Mouse (Mus musculus) left cerebral cortex, postnatal 25 days (tissue): ENCODE measurements around the gene Myo9a. TPM values are rescaled to one million over a fixed set of nuclear protein-coding genes. Genes with fewer than 3 reads are reported as not detected.
"Not testable (repeated sequence)": the region's sequence is repeated elsewhere in the genome, so short reads cannot be mapped to it uniquely, and the experiment has no call there.

Source experiments
- DNase-seq, 2 experiments: peaks; one replicate each; pipeline ENCODE4 v3.0.0; 2022; ENCODE audit warnings: low spot score in 2 of 2, mixed read lengths in 1 of 2
- intact Hi-C: fragments of 180-260 bp; cut with DNase I; formaldehyde crosslinking; loops from one replicate; pipeline ENCODE4 v1.15.1; 2025
- total RNA-seq, 2 experiments: library from RNA; stranded (reverse); gene quantifications; 2 replicates each; pipeline ENCODE4 v1.2.3; 2021

Gene Myo9a
- total RNA-seq, 2 experiments from 2014 or later, result 71.6 to 73.8 TPM

DNA sequence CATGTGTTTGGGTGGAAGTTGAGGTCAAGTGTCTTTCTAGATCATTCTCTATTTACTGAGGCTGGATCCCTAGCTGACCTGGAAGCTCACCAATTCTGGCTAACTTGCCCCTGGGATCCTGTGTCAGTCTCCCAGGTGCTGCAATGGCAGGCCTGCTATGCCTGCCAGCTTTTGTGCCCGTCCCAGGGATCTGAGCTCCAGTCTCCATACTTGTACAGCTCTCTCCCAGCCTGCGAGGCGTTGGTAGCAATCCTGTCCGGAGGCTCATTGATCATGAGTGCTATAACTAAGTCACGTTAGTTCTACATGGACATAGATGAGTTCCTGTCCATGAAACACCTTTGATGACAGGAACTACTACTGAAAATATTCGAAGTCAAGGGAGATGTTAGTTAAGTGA, 193.1 kb downstream of the Myo9a start:
- intact Hi-C loops, result no loop called here
- DNase-seq, result no peak

DNA sequence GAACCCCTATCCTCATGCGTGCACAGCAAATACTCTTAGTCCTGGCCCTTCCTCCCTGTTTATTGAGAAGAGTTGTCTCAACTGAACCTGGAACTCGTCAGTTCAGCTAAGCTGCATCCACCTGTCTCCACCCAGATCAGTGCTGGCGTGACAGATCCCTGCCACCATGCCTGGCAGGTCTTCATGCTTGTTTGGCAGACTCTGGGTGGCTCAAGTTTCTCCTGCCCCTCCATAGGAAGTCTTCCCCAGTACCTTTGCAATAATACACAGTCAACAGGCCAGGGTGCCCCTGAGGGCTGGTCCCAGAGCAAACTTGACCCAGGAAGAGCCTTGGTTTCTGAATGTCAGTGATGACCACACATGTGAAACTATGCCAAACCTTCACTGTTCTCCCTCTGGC, 194.5 kb downstream of the Myo9a start:
- intact Hi-C loops, result no loop called here
- DNase-seq, result no peak

DNA sequence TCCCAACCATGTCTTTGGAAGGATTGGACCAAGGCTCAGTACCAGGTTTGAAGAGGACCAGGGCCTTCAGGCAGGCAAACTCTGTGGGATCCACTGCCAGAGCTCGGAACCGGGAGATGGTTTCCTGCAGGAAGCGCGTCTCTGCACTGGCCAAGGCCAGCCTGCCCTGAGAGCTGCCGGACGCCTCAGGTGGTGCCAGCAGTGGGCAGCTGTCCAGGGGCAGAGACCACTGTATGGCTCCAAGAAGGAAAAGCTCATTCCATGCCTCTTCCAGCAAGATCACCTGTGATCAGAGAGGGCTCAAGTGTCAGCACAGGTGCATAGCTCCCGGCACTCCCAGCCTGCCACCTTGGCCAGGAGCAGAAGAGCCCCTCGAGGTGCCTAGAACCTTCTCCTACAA, 196.6 kb downstream of the Myo9a start:
- no peak for DNase-seq
- intact Hi-C loops, result no loop called here

DNA sequence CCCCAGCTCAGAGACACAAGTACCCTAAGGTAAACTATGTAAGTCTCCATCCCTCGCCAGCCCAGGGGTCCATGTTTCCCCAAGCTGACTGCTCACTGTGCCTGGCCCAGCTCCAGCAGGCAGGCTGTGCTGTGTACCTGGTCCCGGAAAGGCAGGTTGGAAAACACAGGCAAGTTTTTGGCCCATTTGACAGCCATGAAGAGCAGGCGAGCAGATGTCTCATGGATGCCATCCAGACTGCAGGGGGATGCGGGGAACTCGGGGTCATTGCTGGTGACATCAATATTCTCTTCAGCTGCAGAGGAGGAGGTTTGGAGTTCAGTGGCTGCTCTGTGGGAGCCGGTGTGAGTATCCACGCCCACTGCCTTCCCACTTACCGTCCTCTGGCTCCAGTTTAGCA, 197.5 kb downstream of the Myo9a start:
- DNase-seq, result no peak
- intact Hi-C loops, result no loop called here

DNA sequence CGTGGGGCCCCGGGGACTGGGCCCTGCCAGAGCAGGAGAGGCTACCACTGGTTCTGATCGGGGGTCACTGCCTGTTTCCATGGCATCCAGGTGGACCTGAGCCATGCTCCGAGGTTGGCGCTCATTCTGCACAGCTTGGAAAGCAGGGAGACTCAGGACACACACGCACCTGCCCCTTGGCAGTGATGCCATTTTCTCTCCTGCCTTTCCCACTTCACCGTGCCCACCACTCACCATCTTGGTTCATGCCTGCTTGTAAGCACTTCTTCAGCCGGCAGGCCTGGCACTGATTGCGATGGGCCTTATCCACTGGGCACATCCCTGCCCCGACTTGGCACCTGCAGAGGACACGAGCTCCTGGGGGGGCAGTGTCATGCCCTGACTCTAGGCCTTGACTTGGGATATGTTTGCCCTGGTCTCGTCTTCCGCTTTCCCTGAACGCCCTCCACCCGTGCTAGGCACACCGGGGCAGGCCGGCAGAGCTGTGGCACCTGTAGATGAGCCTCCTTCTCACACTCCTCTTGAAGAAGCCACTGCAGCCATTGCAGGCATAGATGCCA, 198.1 kb downstream of the Myo9a start:
- intact Hi-C loops, result no loop called here
- no peak for DNase-seq

GRCm38 (mm10) chr9:59949511-59949910, 198.8 kb downstream of the Myo9a start:
- DNase-seq, result no peak
- intact Hi-C loops, result no loop called here

DNA sequence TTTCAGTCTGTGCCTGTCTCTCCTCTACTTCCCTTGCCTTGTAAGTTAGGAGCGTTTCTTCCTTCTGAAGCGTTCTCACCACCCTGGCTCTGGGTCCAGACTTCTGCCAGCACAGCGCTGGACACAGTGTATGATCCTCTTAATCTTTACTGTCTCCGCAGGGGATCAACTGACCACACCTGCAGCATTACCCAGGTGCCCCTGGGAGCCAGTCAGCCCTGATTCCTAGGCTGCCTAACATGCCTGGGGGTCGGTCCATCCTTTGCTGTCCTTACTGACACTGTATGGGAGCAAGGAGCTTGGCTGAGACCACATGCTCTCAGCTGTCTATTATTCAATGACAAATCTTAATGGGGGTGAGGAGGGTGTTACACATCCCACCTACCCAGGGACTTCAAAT, 199.3 kb downstream of the Myo9a start:
- intact Hi-C loops, result no loop called here
- no peak for DNase-seq

DNA sequence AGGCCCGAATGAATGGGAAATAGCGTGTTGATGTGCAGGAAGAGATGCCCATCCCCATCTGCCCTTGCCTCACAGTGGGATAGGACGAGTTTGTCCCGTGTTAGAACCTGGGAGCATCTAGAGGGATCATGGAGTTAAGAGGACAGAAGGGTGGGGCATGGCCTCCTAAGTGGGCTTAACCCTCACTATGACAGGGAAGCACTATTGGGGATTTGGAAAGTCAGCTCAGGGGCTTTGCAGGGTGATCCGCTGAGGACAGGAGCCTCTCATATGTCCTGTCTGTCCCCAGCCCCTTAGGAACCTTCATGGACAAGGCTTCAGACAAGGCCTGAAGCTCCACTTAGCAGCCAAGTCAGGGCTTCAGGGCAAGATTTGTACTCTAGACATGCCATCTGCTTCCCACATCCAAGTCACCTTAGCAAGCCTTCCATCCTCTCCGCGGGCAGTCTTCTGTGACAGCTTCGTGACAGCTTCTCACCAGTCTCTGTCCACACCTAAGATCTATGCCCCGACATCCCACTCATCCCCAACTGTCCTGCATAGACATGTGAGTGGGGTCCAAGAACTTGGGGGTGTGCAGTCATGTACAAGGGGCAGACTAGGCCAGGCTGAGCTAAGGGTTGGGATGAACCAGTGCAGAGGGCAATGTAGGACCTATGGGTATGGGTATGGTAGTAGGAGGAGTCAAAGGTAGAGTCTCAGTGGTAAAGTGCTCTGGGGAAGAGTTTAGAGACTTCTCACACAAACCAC, 200.5 kb downstream of the Myo9a start:
- intact Hi-C loops, result no loop called here
- no peak for DNase-seq

GRCm38 (mm10) chr9:59951943-59952342, 201.2 kb downstream of the Myo9a start:
- no peak for DNase-seq
- intact Hi-C loops, result no loop called here

GRCm38 (mm10) chr9:59952515-59953070, 201.9 kb downstream of the Myo9a start:
- intact Hi-C loops, result no loop called here
- no peak for DNase-seq

DNA sequence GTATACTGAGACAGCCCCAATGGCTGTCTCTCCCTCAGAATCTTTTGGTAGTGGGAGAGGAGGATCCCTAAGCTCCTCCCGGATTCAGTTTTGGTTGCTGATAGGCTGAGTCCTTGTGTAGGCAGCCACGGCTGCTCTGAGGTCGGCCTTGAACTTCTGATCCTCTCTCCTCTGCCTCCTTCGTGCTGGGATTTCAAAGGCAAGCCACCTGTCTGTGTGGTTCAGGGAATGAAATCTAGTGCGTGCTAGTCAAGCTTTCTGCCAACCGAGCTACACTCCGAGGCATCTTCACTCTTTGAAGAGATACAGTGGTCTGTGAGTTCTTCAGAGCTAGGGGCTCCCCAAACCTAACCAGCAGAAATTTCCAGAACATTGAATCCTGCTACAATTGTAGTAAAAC, 202.9 kb downstream of the Myo9a start:
- intact Hi-C loops, result no loop called here
- no peak for DNase-seq

- intact Hi-C loops, result loop anchor here (5.0 kb wide), 1 partner anchor 233 kb away; no protein-coding TSS in a partner anchor
- no peak for DNase-seq
Observed at GRCm38 (mm10) chr9:59955199-59955598, 204.5 kb downstream of the Myo9a start.

- intact Hi-C loops, result loop anchor here (5.0 kb wide), 1 partner anchor 233 kb away; no protein-coding TSS in a partner anchor
- DNase-seq, result no peak
Observed at GRCm38 (mm10) chr9:59955692-59956091, 205.0 kb downstream of the Myo9a start.

DNA sequence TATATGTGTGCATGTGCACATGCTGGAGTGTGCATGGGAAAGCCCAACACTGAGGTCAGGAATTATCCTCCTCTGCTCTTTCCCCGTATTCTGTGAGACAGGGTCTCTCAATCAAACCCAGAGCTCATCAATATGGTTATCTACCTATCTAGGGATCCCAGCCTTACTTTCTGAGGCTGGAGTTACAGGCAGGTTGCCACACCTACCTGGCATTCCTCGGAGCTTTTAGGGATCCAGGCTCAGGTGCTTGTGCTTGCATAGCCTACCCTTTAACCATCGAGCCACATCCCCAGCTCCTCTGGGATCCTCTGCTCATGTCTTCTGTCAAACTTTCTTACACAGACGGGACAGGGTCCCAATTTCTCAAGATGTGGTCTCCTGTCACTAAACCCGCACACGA, 205.8 kb downstream of the Myo9a start:
- DNase-seq, result no peak
- intact Hi-C loops, result loop anchor here (5.0 kb wide), 1 partner anchor 234 kb away; no protein-coding TSS in a partner anchor

GRCm38 (mm10) chr9:59958115-59958514, 207.4 kb downstream of the Myo9a start:
- intact Hi-C loops, result loop anchor here (5.0 kb wide), 1 partner anchor 236 kb away; no protein-coding TSS in a partner anchor
- not testable (repeated sequence) for DNase-seq

DNA sequence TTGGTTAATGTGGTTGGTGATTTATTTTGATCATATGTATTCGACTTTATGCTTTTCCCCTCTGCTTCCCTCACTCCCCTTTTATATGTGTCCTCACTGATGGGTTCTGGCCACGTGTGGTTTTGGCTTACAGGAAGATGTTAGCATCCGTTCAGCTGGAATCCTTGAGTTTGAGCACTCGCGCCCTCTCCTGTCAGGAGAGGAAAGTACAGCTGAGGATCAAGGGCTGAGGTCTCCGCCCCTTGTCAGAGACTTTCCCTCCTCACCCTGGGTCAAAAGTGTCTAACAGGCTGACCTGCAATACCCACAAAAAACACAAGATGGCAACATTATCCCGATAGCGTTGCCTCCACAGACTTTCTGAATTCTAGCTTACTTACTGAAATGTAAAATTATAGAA, 208.6 kb downstream of the Myo9a start:
- peak; percentile 60 to 73 for DNase-seq
- intact Hi-C loops, result loop anchor here (1.0 to 5.0 kb wide), 2 partner anchors 237 to 278 kb away; no protein-coding TSS in a partner anchor

- intact Hi-C loops, result no loop called here
- DNase-seq, result no peak
Observed at GRCm38 (mm10) chr9:59960559-59960958, 209.9 kb downstream of the Myo9a start, which contains the start of gene Nr2e3. Gene Nr2e3, minus strand, starts transcription at chr9:59960659.

GRCm38 (mm10) chr9:59961201-59961955, 210.7 kb downstream of the Myo9a start:
- intact Hi-C loops, result no loop called here
- no peak for DNase-seq

- intact Hi-C loops, result no loop called here
- peak; percentile 53 to 77 for DNase-seq
Observed at GRCm38 (mm10) chr9:59964367-59964766, 213.7 kb downstream of the Myo9a start.

- intact Hi-C loops, result no loop called here
- no peak for DNase-seq
Observed at GRCm38 (mm10) chr9:59965046-59965445, 214.3 kb downstream of the Myo9a start.
